Mouse (Mus musculus) liver, embryonic 13.5 days (tissue): Measurements from ENCODE around the gene Elovl5. TPM values are rescaled to one million over a fixed set of nuclear protein-coding genes. Genes with fewer than 3 reads are reported as not detected.

Source experiments
- ATAC-seq: fragments of 200-750 bp; cut with Nextera tagmentation; 2 replicates; pipeline ENCODE4 v1.8.0; 2017; ENCODE audit warnings: low read depth, mild to moderate bottlenecking, moderate number of reproducible peaks, moderate library complexity
- DNase-seq: peaks from one replicate; pipeline ENCODE4 v3.0.0; 2022
- H3K27ac ChIP-seq: fragments of 300-500 bp; sonication (generic); 2 replicates; pipeline ENCODE4 v1.5.1; 2015; ENCODE audit warnings: moderate library complexity, mild to moderate bottlenecking, inconsistent platforms
- H3K27me3 ChIP-seq: fragments of 300-500 bp; sonication (generic); 2 replicates; pipeline ENCODE4 v1.6.1; 2015; ENCODE audit warnings: mild to moderate bottlenecking, inconsistent platforms
- H3K36me3 ChIP-seq: fragments of 300-500 bp; sonication (generic); 2 replicates; pipeline ENCODE4 v1.6.1; 2015; ENCODE audit warnings: mild to moderate bottlenecking, inconsistent platforms
- H3K4me1 ChIP-seq: fragments of 300-500 bp; sonication (generic); replicated peaks from 2 replicates; pipeline ENCODE4 v1.6.1; 2015; ENCODE audit warnings: inconsistent platforms
- H3K4me2 ChIP-seq: fragments of 300-500 bp; sonication (generic); 2 replicates; pipeline ENCODE4 v1.6.1; 2015; ENCODE audit warnings: inconsistent platforms, mild to moderate bottlenecking, moderate library complexity
- H3K4me3 ChIP-seq: fragments of 300-500 bp; sonication (generic); replicated peaks from 2 replicates; pipeline ENCODE4 v1.5.1; 2015; ENCODE audit warnings: mild to moderate bottlenecking, inconsistent platforms
- H3K9ac ChIP-seq: fragments of 300-500 bp; sonication (generic); 2 replicates; pipeline ENCODE4 v1.6.1; 2015; ENCODE audit warnings: mild to moderate bottlenecking, inconsistent platforms
- H3K9me3 ChIP-seq: fragments of 300-500 bp; sonication (generic); replicated peaks from 2 replicates; pipeline ENCODE4 v1.6.1; 2016; ENCODE audit warnings: inconsistent platforms
- WGBS: fragments of 180-500 bp; shearing (Covaris S2); methylation state at CpG from one replicate; pipeline ENCODE4 v1.1.7; 2015; ENCODE audit not compliant: insufficient replicate concordance; 5-methylcytosine and 5-hydroxymethylcytosine counted together
- polyA plus RNA-seq: library from polyadenylated mRNA; unstranded; fragments of >200 nt; fragmentation: Nextera tagmentation; extraction: Ambion mirVana; gene quantifications from 2 replicates; pipeline ENCODE4 v1.2.1, GENCODE M21; 2015

The Elovl5 gene
- polyA plus RNA-seq, 1 experiment from 2014 or later, result 21.2 TPM

DNA sequence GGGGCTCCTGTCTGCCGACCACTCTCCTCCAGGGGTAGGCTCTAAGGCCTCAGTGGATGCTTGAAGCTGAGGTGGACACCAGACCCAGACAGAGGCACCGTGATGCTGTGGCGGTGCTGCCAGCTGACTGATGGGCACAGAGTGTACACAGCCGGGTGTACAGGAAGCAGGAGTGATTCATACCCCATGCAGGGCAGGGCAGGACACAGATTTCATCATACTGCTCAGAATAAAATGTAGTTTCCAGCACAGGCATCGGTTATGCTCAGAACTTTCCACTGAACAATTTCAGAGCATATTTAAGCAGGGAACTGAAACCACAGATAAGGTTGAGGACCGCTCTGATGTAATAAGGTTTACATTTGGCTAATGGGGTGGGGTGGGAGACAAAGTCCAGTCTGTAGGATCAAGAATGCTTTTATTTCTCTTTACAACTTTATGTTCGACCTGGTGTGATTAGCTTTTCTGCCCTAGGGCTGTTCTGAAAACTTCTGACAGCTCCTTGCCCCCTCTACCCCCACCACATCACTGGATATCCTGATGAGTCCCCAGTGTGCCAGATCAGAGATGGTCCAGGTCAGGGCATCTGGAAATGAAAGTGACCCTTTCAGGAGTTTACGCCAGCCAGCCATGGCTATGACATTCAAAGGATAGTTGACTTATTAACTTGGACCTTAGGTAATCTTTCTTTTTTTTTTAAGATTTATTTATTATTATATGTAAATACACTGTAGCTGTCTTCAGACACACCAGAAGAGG lies 105.2 kb downstream of the Elovl5 start:
- H3K4me2 ChIP-seq, result no peak overlapping the region
- H3K27me3 ChIP-seq, result no peaks in the 10 kb centered on the region
- H3K36me3 ChIP-seq, result no peaks in the 10 kb centered on the region
- H3K27ac ChIP-seq, result no peak overlapping the region
- H3K9me3 ChIP-seq, result no peaks in the 10 kb centered on the region
- ATAC-seq (peak; percentile 40; the same call in 1 of the 2 replicates), DNase-seq (no peak)
- H3K9ac ChIP-seq, result no peak overlapping the region
- no peak overlapping the region for H3K4me3 ChIP-seq
- H3K4me1 ChIP-seq, result peaks cover 6% of the 10 kb centered on the region
- WGBS, result 48% methylated on average over 8 of the region's 8 CpGs

DNA sequence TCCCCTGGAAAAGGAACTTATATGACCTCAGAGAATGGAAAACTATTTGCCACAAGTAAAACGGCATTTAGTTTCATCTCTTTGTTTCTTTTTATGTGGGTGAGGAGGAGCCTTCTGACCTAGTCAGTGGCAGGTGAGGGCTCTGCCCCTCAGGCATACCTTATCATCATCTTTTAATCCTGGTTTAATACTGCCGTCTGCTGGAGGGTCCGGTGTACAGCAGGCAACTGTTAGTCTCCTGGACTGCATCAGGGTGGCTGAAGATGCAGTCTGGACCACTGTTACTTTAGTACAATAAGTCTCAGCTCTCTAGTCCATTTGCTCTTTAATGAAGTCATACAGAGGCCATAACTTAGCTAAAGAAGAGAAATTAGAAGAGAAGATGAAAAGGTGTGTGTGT lies 107.7 kb downstream of the Elovl5 start:
- no peak for ATAC-seq
- Histone ChIP-seq H3K27me3 (no peaks in the 10 kb centered on the region), H3K36me3 (no peaks in the 10 kb centered on the region), H3K4me2 (no peak overlapping the region), H3K9ac (no peak overlapping the region), H3K4me3 (no peak overlapping the region), H3K4me1 (peaks cover 6% of the 10 kb centered on the region), H3K9me3 (no peaks in the 10 kb centered on the region), H3K27ac (no peak overlapping the region)
- WGBS, result 11% methylated on average over 3 of the region's 3 CpGs
- DNase-seq, result no peak

DNA sequence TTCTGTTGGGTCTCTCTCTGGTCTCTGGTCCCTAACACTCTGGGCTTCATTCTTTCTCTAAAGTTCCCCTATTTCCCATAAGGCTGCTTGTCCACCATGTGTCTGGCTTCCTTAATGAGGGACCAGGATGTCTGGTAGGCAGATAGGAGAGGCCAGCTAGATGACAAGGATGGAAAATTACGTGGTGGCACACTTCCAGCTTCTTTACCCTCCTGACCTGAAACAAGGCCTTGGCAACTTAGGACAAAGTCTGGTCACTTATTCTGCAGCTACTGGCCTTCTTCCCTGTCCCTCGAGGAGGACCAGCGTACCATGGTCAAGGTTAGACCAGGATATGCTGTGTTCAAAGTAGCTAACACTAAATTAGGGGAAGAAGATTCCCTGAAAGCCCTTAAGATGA lies 109.9 kb downstream of the Elovl5 start:
- DNase-seq, result no peak
- Histone ChIP-seq H3K36me3 (no peaks in the 10 kb centered on the region), H3K4me2 (no peak overlapping the region), H3K4me1 (peaks cover 2% of the 10 kb centered on the region), H3K27ac (no peak overlapping the region), H3K9ac (no peak overlapping the region), H3K9me3 (no peaks in the 10 kb centered on the region), H3K27me3 (no peaks in the 10 kb centered on the region), H3K4me3 (no peak overlapping the region)
- no peak for ATAC-seq
- 55% methylated on average over 3 of the region's 3 CpGs for WGBS

DNA sequence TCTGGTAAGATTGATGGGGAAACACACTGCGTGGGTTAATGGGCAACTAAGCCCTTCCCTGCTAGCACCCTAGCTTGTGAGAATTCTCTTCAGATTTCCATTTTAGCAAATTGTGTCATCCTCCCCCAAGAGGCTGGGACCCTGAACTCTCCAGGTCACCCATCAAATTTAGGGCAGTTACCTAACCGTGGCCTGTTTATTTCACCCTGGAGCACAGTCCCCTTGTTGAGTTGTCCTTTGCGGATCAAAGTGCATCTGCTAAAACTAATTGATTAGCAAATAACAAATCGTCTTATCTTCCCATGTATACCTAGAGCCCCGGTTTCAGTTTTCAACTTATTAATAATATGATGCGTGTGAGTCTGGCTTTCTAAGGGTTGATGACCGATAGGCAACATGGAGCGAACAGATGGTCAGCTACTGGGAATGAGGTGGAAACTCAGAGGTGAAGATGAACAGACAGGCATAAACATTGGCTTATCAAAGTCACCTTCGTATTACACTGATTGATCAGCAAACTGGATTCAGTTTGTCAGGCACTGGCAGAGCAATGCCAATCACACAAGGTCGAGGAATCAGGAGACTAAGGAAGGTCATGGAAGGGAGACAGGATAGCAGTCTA lies 113.8 kb downstream of the Elovl5 start:
- Histone ChIP-seq H3K9ac (no peak overlapping the region), H3K36me3 (no peaks in the 10 kb centered on the region), H3K4me1 (no peaks in the 10 kb centered on the region), H3K9me3 (no peaks in the 10 kb centered on the region), H3K27ac (no peak overlapping the region), H3K4me3 (no peak overlapping the region), H3K4me2 (no peak overlapping the region), H3K27me3 (0 out of 2 replicates have a peak, but pooled peaks cover 3% of the 10 kb centered on the region)
- ATAC-seq, result no peak
- 64% methylated on average over 10 of the region's 10 CpGs for WGBS
- no peak for DNase-seq

DNA sequence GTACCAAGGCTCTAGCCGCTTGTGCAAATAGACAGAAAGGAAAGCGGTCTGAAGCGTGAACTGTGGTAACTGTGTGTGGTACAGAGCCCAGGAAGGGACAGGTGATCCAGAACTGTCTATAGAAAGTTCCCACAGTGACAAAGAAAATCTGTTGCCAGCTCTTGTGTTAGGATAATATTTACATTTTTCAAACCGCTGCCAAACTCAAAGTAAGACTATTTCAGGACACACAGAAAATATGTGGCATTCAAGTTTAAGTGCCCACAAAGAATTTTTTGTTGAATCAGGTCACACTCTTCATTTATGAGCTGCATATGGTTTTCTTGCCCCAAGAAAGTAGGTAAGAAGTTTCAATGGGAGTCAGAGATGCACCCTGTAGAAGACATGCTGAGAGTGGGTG lies 115.8 kb downstream of the Elovl5 start:
- Histone ChIP-seq H3K27me3 (0 out of 2 replicates have a peak, but pooled peaks cover 3% of the 10 kb centered on the region), H3K9ac (no peak overlapping the region), H3K27ac (no peak overlapping the region), H3K4me1 (no peaks in the 10 kb centered on the region), H3K4me3 (no peak overlapping the region), H3K9me3 (no peaks in the 10 kb centered on the region), H3K36me3 (no peaks in the 10 kb centered on the region), H3K4me2 (no peak overlapping the region)
- WGBS, result 77% methylated on average over 4 of the region's 4 CpGs
- DNase-seq (no peak), ATAC-seq (no peak)

Other genes with a start within 250 kb of the Elovl5 start
- gene Gclc, start 162.8 kb upstream of the Elovl5 start, polyA plus RNA-seq, result 23.5 and 25.1 TPM in 2 replicates
- not detected in 2 replicates for gene Gcm1, start 134.6 kb downstream of the Elovl5 start, polyA plus RNA-seq
- gene Fbxo9, start 191.7 kb downstream of the Elovl5 start, polyA plus RNA-seq, result 68.7 and 72.5 TPM in 2 replicates
- gene Ick, start 191.8 kb downstream of the Elovl5 start, polyA plus RNA-seq, result 4.7 and 6.7 TPM in 2 replicates